Mouse (Mus musculus) forebrain, embryonic 11.5 days (tissue): ENCODE results near the gene Taf13. TPM values are rescaled to one million over a fixed set of nuclear protein-coding genes. Genes with fewer than 3 reads are reported as not detected.
"Not testable (repeated sequence)": the region's sequence is repeated elsewhere in the genome, so short reads cannot be mapped to it uniquely, and the experiment has no call there.

ENCODE experiments used
- ATAC-seq: fragments of 200-750 bp; cut with Nextera tagmentation; replicated peaks from 2 replicates; pipeline ENCODE4 v1.8.0; 2017; ENCODE audit warnings: moderate TSS enrichment; ENCODE audit not compliant: low FRiP score
- DNase-seq: peaks from one replicate; pipeline ENCODE4 v3.0.0-alpha.2; 2017; ENCODE audit warnings: low spot score
- H3K27ac ChIP-seq: fragments of 300-500 bp; sonication (generic); 2 replicates; pipeline ENCODE4 v1.5.1; 2014; ENCODE audit warnings: low read depth, low read length
- H3K27me3 ChIP-seq: fragments of 300-500 bp; sonication (generic); 2 replicates; pipeline ENCODE4 v1.6.1; 2014; ENCODE audit warnings: mild to moderate bottlenecking, low read length, mixed read lengths; ENCODE audit not compliant: control insufficient read depth, insufficient read depth
- H3K36me3 ChIP-seq: fragments of 300-500 bp; sonication (generic); 2 replicates; pipeline ENCODE4 v1.6.1; 2014; ENCODE audit warnings: mild to moderate bottlenecking, low read length, moderate library complexity, mixed read lengths; ENCODE audit not compliant: control insufficient read depth, insufficient read depth
- H3K4me1 ChIP-seq: fragments of 300-500 bp; sonication (generic); replicated peaks from 2 replicates; pipeline ENCODE4 v1.6.1; 2014; ENCODE audit warnings: low read length, mixed read lengths; ENCODE audit not compliant: control insufficient read depth, insufficient read depth
- H3K4me2 ChIP-seq: fragments of 300-500 bp; sonication (generic); 2 replicates; pipeline ENCODE4 v1.6.1; 2014; ENCODE audit warnings: low read depth, mild to moderate bottlenecking, low read length, moderate library complexity, mixed read lengths; ENCODE audit not compliant: severe bottlenecking
- H3K4me3 ChIP-seq: fragments of 300-500 bp; sonication (generic); 2 replicates; pipeline ENCODE4 v1.5.1; 2014; ENCODE audit warnings: low read depth, low read length
- H3K9ac ChIP-seq: fragments of 300-500 bp; sonication (generic); 2 replicates; pipeline ENCODE4 v1.6.1; 2014; ENCODE audit warnings: low read length
- H3K9me3 ChIP-seq: fragments of 300-500 bp; sonication (generic); 2 replicates; pipeline ENCODE4 v1.6.1; 2016; ENCODE audit warnings: low read length, mixed read lengths; ENCODE audit not compliant: control insufficient read depth
- WGBS: fragments of 180-500 bp; shearing (Covaris S2); extraction: QIAGEN DNeasy Blood & Tissue Kit; methylation state at CpG from one replicate; pipeline ENCODE4 v1.1.7; 2014; 5-methylcytosine and 5-hydroxymethylcytosine counted together
- polyA plus RNA-seq: library from polyadenylated mRNA; unstranded; fragments of >200 nt; fragmentation: Nextera tagmentation; extraction: Ambion mirVana; gene quantifications from 2 replicates; pipeline ENCODE4 v1.2.1, GENCODE M21; 2014

Gene Taf13
- polyA plus RNA-seq, 1 experiment from 2014 or later = 63.1 TPM

- no peak overlapping the region; the same call in 1 of the 2 replicates for H3K4me2 ChIP-seq
- peak overlapping the region; percentile 76 for H3K27ac ChIP-seq
- WGBS = 14% methylated on average over 15 of the region's 15 CpGs
- peak; percentile 47 for ATAC-seq
- no peaks in the 10 kb centered on the region for H3K9me3 ChIP-seq
- 0 out of 2 replicates have a peak overlapping the region, but pooled peaks have one; percentile 27 for H3K9ac ChIP-seq
- H3K27me3 ChIP-seq = no peaks in the 10 kb centered on the region
- H3K4me1 ChIP-seq = peaks cover 5% of the 10 kb centered on the region; the same call in 1 of the 2 replicates
- no peak overlapping the region for H3K4me3 ChIP-seq
- H3K36me3 ChIP-seq = no peaks in the 10 kb centered on the region
- peak; percentile 64 for DNase-seq
Observed at GRCm38 (mm10) chr3:108567990-108568877, 3.3 kb upstream of the Taf13 start.

DNA sequence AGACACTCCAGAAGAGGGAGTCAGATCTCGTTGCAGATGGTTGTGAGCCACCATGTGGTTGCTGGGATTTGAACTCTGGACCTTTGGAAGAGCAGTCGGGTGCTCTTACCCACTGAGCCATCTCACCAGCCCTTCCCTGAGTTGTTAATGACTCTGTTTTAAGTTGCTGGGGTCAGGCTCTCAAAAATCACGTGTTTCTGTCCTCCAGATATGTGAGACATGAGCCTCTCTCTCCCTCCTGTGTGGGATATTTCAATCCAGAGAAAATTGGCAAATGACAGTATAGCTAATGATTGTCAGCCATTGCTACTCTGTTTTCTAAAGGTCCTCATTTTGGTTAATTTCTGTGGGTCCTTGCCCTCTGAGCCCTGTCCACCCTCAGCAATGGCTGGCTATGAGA, 1.9 kb upstream of the Taf13 start:
- H3K4me2 ChIP-seq, DNase-seq, H3K9me3 ChIP-seq, H3K4me3 ChIP-seq, H3K27me3 ChIP-seq, H3K36me3 ChIP-seq, H3K27ac ChIP-seq, H3K9ac ChIP-seq, H3K4me1 ChIP-seq, ATAC-seq: not testable (repeated sequence)
- 62% methylated on average over 3 of the region's 3 CpGs for WGBS

DNA sequence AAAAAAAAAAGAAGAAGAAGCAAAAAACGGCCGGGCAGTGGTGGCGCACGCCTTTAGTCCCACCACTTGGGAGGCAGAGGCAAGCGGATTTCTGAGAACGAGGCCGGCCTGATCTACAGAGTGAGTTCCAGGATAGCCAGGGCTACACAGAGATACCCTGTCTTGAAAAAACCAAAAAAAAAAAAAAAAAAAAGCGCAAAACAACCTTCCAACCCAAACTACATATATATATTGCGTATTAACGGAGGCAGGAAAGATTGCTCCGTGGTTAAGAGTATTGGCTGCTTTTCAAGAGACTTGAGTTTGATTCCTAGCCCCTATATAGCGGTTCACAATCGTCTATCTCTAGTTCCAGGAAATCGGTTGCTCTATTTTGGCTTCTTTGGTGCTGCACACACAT, 685 bp upstream of the Taf13 start:
- Histone ChIP-seq H3K9ac (no peak overlapping the region), H3K4me1 (peaks cover 4% of the 10 kb centered on the region; the same call in 1 of the 2 replicates), H3K9me3 (no peaks in the 10 kb centered on the region), H3K27ac (no peak overlapping the region), H3K36me3 (no peaks in the 10 kb centered on the region), H3K27me3 (no peaks in the 10 kb centered on the region), H3K4me2 (no peak overlapping the region), H3K4me3 (no peak overlapping the region)
- ATAC-seq = no peak
- 90% methylated on average over 14 of the region's 14 CpGs for WGBS
- DNase-seq = no peak

GRCm38 (mm10) chr3:108572309-108573010, 962 bp downstream of the Taf13 start:
- Histone ChIP-seq H3K36me3 (no peaks in the 10 kb centered on the region), H3K27me3 (no peaks in the 10 kb centered on the region), H3K27ac (no peak overlapping the region), H3K4me2 (peak overlapping the region; percentile 85), H3K9me3 (no peaks in the 10 kb centered on the region), H3K4me1 (peaks cover 4% of the 10 kb centered on the region; the same call in 1 of the 2 replicates), H3K9ac (peak overlapping the region; percentile 88), H3K4me3 (peak overlapping the region; percentile 70)
- DNase-seq = no peak
- no peak for ATAC-seq
- WGBS = 54% methylated on average over 18 of the region's 18 CpGs

GRCm38 (mm10) chr3:108574018-108574417, 2.5 kb downstream of the Taf13 start:
- H3K4me1 ChIP-seq = peaks cover 4% of the 10 kb centered on the region; the same call in 1 of the 2 replicates
- no peak overlapping the region for H3K4me3 ChIP-seq
- no peaks in the 10 kb centered on the region for H3K27me3 ChIP-seq
- H3K9me3 ChIP-seq = no peaks in the 10 kb centered on the region
- 90% methylated on average over 5 of the region's 5 CpGs for WGBS
- H3K4me2 ChIP-seq = no peak overlapping the region
- H3K36me3 ChIP-seq = no peaks in the 10 kb centered on the region
- no peak overlapping the region for H3K9ac ChIP-seq
- no peak overlapping the region for H3K27ac ChIP-seq
- no peak for ATAC-seq
- DNase-seq = no peak

DNA sequence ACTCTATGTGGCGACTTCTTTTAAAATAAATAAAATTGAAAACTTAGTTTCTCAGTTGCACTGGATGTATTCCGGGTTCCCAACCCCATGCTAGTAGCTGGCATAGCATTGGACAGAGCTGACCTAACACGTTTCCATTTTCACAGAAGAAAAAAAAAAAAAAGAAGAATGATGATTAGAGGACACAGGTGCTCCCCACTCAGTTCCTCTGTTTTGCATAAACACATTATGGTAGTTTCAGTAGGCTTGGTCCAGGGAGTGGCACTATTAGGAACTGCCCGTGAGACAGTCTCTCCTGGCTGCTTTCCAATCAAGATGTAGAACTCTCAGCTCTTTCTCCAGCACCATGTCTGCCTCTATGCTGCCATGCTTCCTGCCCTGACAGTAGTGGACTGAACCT, 13.1 kb downstream of the Taf13 start:
- Histone ChIP-seq H3K9ac (no peak overlapping the region), H3K4me3 (no peak overlapping the region), H3K27ac (no peak overlapping the region), H3K4me2 (no peak overlapping the region), H3K9me3 (no peaks in the 10 kb centered on the region), H3K36me3 (no peaks in the 10 kb centered on the region), H3K4me1 (no peaks in the 10 kb centered on the region), H3K27me3 (no peaks in the 10 kb centered on the region)
- DNase-seq = no peak
- no peak for ATAC-seq
- 91% methylated on average over 4 of the region's 4 CpGs for WGBS

DNA sequence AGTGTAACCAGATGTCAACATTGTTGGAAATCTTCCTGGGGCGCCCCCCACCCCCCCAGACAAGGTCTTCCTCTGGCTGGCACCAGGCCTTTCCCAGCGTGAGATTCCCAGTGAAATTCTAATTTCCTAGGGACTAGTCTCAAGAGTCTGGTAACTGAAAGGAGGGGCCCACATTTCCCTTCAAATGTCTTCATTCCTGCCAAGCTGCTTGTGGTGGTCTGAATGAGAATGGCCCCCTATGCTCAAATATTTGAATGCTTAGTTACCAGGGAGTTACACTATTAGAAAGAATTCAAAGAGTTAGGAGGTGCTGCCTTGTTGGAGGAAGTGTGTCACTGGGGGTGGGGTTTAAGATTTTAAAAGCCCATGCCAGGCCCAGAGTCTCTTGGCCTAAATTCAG, 16.9 kb downstream of the Taf13 start:
- DNase-seq (no peak), ATAC-seq (no peak)
- Histone ChIP-seq H3K36me3 (no peaks in the 10 kb centered on the region), H3K4me1 (no peaks in the 10 kb centered on the region), H3K4me2 (no peak overlapping the region), H3K9ac (no peak overlapping the region), H3K4me3 (no peak overlapping the region), H3K27me3 (no peaks in the 10 kb centered on the region), H3K27ac (no peak overlapping the region), H3K9me3 (no peaks in the 10 kb centered on the region)
- WGBS = 36% methylated on average over 2 of the region's 2 CpGs

DNA sequence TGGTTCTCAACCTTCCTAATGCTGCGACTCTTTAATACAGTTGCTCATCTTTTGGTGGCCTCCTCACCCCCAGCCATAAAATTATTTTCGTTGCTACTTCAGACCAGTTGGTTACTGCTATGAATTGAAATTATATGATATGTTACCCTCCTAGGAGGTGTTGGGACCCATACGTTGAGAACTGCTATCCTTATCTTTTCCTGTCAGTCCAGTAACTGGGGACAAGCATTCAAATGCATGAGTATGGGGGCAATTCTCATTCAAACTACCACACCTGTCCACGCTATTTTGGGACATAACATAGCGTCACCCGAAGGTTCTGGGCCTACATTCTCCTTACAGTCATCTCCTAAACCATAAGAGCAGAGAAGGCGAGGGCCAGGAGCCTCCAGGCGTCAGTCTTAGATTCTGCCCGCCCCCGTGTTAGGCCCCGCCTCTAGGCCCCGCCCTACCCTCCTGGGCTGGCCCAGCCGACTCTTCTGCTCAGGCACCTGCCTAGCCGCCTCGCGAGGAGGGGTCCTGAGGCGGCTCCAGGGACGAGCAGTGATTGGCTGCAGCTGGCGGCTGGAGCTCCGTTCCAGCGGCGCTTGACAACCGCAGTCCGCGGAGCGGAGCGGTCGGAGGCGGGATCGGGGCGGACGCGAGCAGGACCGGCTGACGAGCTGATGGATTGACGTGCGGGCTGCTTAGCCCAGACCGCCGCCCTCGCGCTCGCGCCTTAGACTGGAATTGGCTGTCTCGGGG, 19.5 kb downstream of the Taf13 start, which contains the start of gene Wdr47:
Wdr47 (plus strand) TSS at position 494 of the 744 bp plus-strand sequence.
- no peaks in the 10 kb centered on the region for H3K27me3 ChIP-seq

More for the DNA sequence above, 19.5 kb downstream of the Taf13 start, which contains the start of gene Wdr47:
- H3K4me1 ChIP-seq = no peaks in the 10 kb centered on the region
- no peaks in the 10 kb centered on the region for H3K36me3 ChIP-seq
- peak within 1 kb of the TSS; percentile 95 for H3K4me2 ChIP-seq
- peak within 1 kb of the TSS; percentile 92 for H3K4me3 ChIP-seq
- H3K27ac ChIP-seq = peak within 1 kb of the TSS; percentile 87
- ATAC-seq (peak; percentile 100), DNase-seq (peak; percentile 98)
- 5% methylated on average over 44 of the region's 44 CpGs for WGBS
- H3K9me3 ChIP-seq = no peaks in the 10 kb centered on the region
- H3K9ac ChIP-seq = peak within 1 kb of the TSS; percentile 75
